Mouse (Mus musculus): ENCODE measurements at regions not wholly inside any gene's neighbourhood (a gene's known extent, or its start where the extent isn't known, plus 50 kb on each side); places are given as distances from the start of the nearest gene placed in this dataset.

- Histone ChIP-seq H3K27ac (ENCODE audit: insufficient read depth, low read depth, low read length, poor library complexity, severe bottlenecking) (no peak overlapping the region), H3K9me3 (ENCODE audit: control insufficient read depth, insufficient read depth, low read depth, low read length) (no peaks in the 10 kb centered on the region), H3K4me1 (ENCODE audit: control insufficient read depth in 2 of 2, insufficient read depth in 2 of 2, low read length in 2 of 2, poor library complexity in 1 of 2) (no peaks in the 10 kb centered on the region), H3K36me3 (ENCODE audit: control insufficient read depth, insufficient read depth, low read length, poor library complexity, severe bottlenecking) (no peaks in the 10 kb centered on the region), H3K4me3 (ENCODE audit: insufficient read depth in 1 of 2, low read depth in 1 of 2, low read length in 2 of 2, poor library complexity in 1 of 2, severe bottlenecking in 1 of 2) (no peak overlapping the region), H3K9ac (ENCODE audit: insufficient read depth, low read depth, low read length, poor library complexity, severe bottlenecking) (no peak overlapping the region)
- TF ChIP-seq CHD2 (IDR thresholded peaks at IDR 0.05; ENCODE audit: low read depth, low read length) (no peak), MAFK (IDR thresholded peaks at IDR 0.05; ENCODE audit: insufficient read depth, low read depth, low read length) (no peak), ZC3H11A (IDR thresholded peaks at IDR 0.05; ENCODE audit: borderline replicate concordance, low read depth, low read length) (no peak), HCFC1 (IDR thresholded peaks at IDR 0.05; ENCODE audit: borderline replicate concordance, insufficient read depth, low read length) (no peak), ZNF384 (IDR thresholded peaks at IDR 0.05; ENCODE audit: low read depth, low read length) (no peak)
- in situ Hi-C loops (cut with MboI; ENCODE audit: low sequenced_read_pairs in 2 of 2, unreplicated experiment in 2 of 2): no loop called here
- no peak for DNase-seq (ENCODE audit: low read depth, low spot score)
These were observed 183.1 kb downstream of the Rbm26 start for GRCm38 (mm10) chr14:104994066-104994465.

GRCm38 (mm10) chr14:104966046-104966445 lies 211.1 kb downstream of the Rbm26 start:
- Histone ChIP-seq H3K4me1 (ENCODE audit: control insufficient read depth in 2 of 2, insufficient read depth in 2 of 2, low read length in 2 of 2, poor library complexity in 1 of 2) (no peaks in the 10 kb centered on the region), H3K27ac (ENCODE audit: insufficient read depth, low read depth, low read length, poor library complexity, severe bottlenecking) (no peak overlapping the region), H3K4me3 (ENCODE audit: insufficient read depth in 1 of 2, low read depth in 1 of 2, low read length in 2 of 2, poor library complexity in 1 of 2, severe bottlenecking in 1 of 2) (no peak overlapping the region), H3K36me3 (ENCODE audit: control insufficient read depth, insufficient read depth, low read length, poor library complexity, severe bottlenecking) (no peaks in the 10 kb centered on the region), H3K9me3 (ENCODE audit: control insufficient read depth, insufficient read depth, low read depth, low read length) (peaks cover 2% of the 10 kb centered on the region; the same call in 1 of the 2 replicates), H3K9ac (ENCODE audit: insufficient read depth, low read depth, low read length, poor library complexity, severe bottlenecking) (no peak overlapping the region)
- TF ChIP-seq HCFC1 (IDR thresholded peaks at IDR 0.05; ENCODE audit: borderline replicate concordance, insufficient read depth, low read length) (no peak), ZNF384 (IDR thresholded peaks at IDR 0.05; ENCODE audit: low read depth, low read length) (no peak), MAFK (IDR thresholded peaks at IDR 0.05; ENCODE audit: insufficient read depth, low read depth, low read length) (no peak), ZC3H11A (IDR thresholded peaks at IDR 0.05; ENCODE audit: borderline replicate concordance, low read depth, low read length) (no peak), CHD2 (IDR thresholded peaks at IDR 0.05; ENCODE audit: low read depth, low read length) (no peak)
- in situ Hi-C loops (cut with MboI; ENCODE audit: low sequenced_read_pairs in 2 of 2, unreplicated experiment in 2 of 2): no loop called here
- peak; percentile 25 for DNase-seq (ENCODE audit: low read depth, low spot score)

GRCm38 (mm10) chr14:104943450-104943849 lies 233.7 kb downstream of the Rbm26 start:
- Histone ChIP-seq H3K4me1 (ENCODE audit: control insufficient read depth in 2 of 2, insufficient read depth in 2 of 2, low read length in 2 of 2, poor library complexity in 1 of 2) (no peaks in the 10 kb centered on the region), H3K27ac (ENCODE audit: insufficient read depth, low read depth, low read length, poor library complexity, severe bottlenecking) (no peak overlapping the region)
- in situ Hi-C loops (cut with MboI; ENCODE audit: low sequenced_read_pairs in 2 of 2, unreplicated experiment in 2 of 2): no loop called here

GRCm38 (mm10) chr14:104939961-104940360 lies 237.2 kb downstream of the Rbm26 start:
- TF ChIP-seq ZNF384 (IDR thresholded peaks at IDR 0.05; ENCODE audit: low read depth, low read length) (no peak), CHD2 (IDR thresholded peaks at IDR 0.05; ENCODE audit: low read depth, low read length) (no peak), MAFK (IDR thresholded peaks at IDR 0.05; ENCODE audit: insufficient read depth, low read depth, low read length) (no peak), ZC3H11A (IDR thresholded peaks at IDR 0.05; ENCODE audit: borderline replicate concordance, low read depth, low read length) (no peak), HCFC1 (IDR thresholded peaks at IDR 0.05; ENCODE audit: borderline replicate concordance, insufficient read depth, low read length) (no peak)
- Histone ChIP-seq H3K4me3 (ENCODE audit: insufficient read depth in 1 of 2, low read depth in 1 of 2, low read length in 2 of 2, poor library complexity in 1 of 2, severe bottlenecking in 1 of 2) (no peak overlapping the region), H3K9ac (ENCODE audit: insufficient read depth, low read depth, low read length, poor library complexity, severe bottlenecking) (no peak overlapping the region), H3K4me1 (ENCODE audit: control insufficient read depth in 2 of 2, insufficient read depth in 2 of 2, low read length in 2 of 2, poor library complexity in 1 of 2) (peaks cover 0 to 2% of the 10 kb centered on the region in 2 experiments; a peak in 1 of 4 replicates), H3K36me3 (ENCODE audit: control insufficient read depth, insufficient read depth, low read length, poor library complexity, severe bottlenecking) (no peaks in the 10 kb centered on the region), H3K9me3 (ENCODE audit: control insufficient read depth, insufficient read depth, low read depth, low read length) (no peaks in the 10 kb centered on the region), H3K27ac (ENCODE audit: insufficient read depth, low read depth, low read length, poor library complexity, severe bottlenecking) (no peak overlapping the region)
- no peak for DNase-seq (ENCODE audit: low read depth, low spot score)
- in situ Hi-C loops (cut with MboI; ENCODE audit: low sequenced_read_pairs in 2 of 2, unreplicated experiment in 2 of 2): no loop called here

More at GRCm38 (mm10) chr14:104943450-104943849, 233.7 kb downstream of the Rbm26 start:
- DNase-seq (ENCODE audit: low read depth, low spot score): no peak
- Histone ChIP-seq H3K9ac (ENCODE audit: insufficient read depth, low read depth, low read length, poor library complexity, severe bottlenecking) (no peak overlapping the region), H3K4me3 (ENCODE audit: insufficient read depth in 1 of 2, low read depth in 1 of 2, low read length in 2 of 2, poor library complexity in 1 of 2, severe bottlenecking in 1 of 2) (no peak overlapping the region), H3K9me3 (ENCODE audit: control insufficient read depth, insufficient read depth, low read depth, low read length) (no peaks in the 10 kb centered on the region), H3K36me3 (ENCODE audit: control insufficient read depth, insufficient read depth, low read length, poor library complexity, severe bottlenecking) (no peaks in the 10 kb centered on the region)
- TF ChIP-seq CHD2 (IDR thresholded peaks at IDR 0.05; ENCODE audit: low read depth, low read length) (no peak), ZNF384 (IDR thresholded peaks at IDR 0.05; ENCODE audit: low read depth, low read length) (no peak)
